Mouse (Mus musculus) c-Kit-positive CD71-positive TER-119-negative erythroid progenitor cells, embryonic 14.5 days (primary cell): ENCODE data around the gene Sema4a.
A peak's percentile ranks its signal among the peaks of the same experiment; 100 is the strongest.

Source experiments
- DNase-seq: peaks from one replicate; pipeline ENCODE4 v3.0.0-alpha.2; 2013; ENCODE audit warnings: low read depth

Gene Sema4a

DNA sequence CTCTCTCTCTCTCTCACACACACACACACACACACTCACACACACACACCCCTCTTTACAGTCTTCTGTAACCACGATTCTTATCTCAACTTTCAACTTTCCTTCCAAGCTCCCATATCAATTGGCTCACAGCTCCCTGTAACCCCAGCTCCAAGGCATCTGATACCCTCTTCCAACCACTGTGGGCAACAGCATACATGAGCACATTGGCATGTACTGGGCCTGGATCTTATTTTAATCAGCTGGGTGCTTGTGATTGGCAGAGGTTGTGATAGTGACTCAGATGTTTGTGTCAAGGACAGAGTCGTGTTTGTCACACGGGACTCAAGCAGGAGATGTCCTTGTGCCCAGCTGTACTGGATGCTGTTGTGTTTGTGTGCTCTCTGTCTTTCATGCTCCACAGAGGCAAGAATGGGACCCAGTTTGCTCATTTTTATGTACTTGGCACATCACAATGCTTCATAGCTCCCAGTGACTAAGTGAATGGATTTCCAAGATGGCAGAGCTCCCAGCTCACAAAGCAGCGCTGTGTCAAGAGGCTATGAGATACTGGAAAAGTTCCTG is 33.6 kb downstream of the Sema4a start:
- DNase-seq = no peak

DNA sequence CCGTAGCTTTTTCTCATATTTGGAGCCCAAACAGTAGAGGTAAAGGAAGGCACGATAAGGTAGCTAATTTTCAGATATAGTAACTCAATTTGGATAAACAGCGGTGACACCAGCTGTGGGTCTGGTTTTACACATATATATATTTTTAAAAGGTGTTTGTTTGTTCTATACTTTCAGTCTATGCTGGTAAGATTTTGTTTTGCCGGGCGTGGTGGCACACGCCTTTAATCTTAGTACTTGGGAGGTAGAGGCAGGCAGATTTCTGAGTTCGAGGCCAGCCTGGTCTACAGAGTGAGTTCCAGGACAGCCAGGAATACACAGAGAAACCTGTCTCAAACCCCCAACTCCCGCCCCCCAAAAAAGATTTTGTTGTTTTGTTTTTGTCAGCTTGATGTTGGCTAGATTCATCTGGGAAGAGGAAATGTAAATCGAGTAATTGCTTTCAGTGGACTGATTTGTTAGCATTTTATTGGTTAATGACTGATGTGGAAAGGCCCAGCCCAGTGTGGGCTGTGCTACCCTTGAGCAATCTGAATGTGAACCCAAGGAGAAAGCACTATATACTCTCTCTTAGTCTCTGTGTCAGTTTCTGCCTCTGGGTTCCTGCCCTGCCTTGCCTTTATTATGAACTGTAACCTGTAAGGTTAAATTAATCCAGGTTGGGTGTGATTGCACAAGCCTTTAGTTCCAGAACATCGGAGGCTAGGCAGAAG is 35.1 kb downstream of the Sema4a start:
- DNase-seq = no peak

DNA sequence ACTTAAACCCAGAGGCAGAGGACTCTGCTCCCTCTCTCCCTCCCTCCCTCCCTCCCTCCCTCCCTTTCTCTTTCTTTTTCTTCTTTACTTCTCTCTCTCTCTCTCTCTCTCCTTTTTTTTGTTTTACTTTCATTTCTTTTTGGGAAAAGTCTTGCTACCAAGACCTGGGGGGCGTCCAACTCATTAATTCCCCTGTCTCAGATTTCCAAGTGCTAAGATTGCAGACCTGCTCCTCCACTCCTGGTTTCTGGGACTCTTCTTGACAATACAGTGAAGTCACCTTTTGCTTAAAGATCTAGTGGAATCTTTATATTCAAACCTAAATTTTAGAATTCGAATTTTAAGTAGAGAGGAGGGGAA is 35.7 kb downstream of the Sema4a start:
- DNase-seq = no peak

DNA sequence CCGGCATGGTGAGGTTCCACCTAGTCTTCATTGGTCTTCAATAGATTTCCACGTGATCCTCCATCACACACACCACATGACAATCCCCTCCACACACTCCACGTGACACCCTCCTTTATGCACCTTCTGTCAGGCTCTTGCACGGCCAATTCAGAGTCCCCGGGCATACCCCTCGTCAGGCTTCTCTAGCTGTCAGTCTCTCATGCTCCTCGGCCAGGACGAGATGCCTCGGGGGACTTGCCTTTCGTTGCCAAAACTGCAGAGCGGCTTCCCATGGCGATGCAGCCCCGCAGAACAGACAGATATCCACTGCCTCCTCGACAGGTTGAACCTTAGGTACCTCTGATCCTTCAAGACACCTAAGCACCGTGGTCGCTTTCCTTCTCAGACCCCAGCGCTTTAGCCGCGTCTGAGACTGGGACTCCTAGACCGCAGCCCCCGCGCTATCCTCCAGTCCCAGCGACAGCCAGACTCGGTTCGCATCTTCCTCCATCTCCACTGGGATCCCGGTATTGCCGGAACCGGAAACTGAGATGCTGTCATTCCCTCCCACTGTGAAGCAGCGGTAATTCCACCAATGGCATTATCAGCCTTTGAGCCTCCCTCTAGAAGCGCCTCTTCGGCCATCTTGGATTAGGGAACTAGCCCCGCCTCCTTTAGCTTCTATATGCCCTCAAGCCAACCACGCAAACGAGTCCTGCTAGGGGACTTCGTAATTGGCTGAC is 36.2 kb downstream of the Sema4a start, which contains the start of gene Slc25a44:
Slc25a44 (minus strand) TSS at position 535 of the 725 bp plus-strand sequence.
- peak; percentile 100 for DNase-seq

DNA sequence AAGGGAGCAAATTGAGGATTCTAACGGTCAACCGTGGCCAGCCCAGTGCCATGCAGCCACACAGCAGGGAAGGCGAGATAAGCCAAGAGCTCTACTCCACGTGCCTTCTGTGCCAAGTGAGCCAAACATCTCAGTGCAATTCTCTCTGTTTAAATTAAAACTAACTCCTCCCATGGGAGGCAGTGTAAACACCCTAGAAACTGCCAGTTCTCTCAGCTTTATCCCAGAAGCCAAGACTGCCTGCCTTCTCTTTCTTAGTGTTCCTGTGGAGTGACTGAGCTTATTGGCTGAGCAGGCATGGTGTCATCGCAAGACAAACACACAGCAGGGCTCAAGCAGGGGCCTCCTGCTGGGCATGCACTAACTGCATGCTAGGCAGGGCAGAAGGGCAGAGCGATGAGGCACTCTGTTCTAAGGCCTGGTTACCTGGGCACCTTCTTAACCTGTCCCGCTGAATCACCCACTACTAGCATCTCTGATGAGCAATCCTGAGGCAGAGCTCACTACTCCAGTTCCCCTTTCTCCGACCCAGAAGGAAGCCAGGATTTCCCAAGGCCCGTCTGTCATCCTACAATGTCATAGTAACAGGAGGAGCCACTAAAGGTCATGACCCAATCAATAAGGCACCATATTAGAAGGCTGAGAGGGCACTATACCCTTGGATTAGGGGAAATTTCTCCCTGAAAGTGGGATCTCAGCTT is 38.8 kb downstream of the Sema4a start:
- DNase-seq = no peak

DNA sequence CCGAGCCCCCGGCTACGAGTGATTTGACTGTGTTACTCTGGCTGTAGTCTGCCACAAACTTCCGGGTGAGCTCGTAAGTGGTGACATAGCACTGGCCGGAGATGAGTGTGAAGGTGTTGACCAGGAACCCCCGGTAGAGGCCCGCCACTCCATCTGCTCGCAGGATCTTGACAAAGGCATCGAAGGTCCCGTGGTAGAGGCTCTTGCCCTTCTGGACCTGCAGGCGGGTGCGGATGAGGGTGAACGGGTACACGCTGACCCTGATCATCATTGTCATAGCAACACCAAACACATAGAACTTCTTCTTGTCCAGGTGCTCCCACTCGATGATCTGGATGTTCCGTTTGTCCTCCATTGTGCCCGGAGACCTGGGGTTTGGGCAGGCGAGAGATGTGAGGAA is 40.2 kb downstream of the Sema4a start:
- DNase-seq = no peak

DNA sequence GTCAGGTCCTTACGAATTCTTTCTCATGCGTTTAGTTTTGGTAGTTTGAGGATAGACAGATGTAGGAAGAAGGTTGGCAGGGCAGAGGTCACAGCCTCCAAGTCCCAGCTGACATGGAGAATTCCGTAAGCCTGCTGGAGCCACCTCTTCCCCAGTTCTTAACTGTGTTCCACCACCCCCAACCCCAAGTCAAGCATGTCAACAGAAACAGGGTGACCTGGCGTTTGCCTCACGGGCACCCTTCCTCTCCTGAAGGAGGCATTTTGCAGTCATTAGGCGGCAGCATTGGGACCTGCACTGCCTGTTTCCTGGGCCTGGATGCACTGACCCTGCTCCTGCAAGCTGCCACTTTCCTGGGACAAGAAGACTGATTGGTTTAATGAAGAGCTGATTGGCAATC is 43.0 kb downstream of the Sema4a start:
- DNase-seq = no peak

DNA sequence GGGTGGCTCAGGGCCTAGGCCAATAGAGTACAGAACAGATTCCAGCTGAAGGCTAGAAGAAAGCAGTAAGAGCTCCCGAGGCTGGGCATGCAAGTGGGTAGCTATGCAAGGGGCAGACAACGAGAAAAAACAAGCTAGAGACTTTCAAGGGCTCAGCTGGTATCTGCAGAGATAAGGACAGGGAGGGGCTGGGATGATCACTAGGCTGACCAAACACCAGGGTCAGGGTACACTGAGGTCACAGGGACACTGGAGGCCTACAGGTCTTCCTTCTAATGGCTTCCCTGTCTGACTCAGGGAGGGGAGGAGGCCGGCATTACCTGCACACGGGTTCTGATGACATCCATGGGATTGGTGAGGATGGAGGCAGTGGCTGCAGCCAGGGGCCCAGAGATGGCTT is 45.3 kb downstream of the Sema4a start:
- DNase-seq = no peak

DNA sequence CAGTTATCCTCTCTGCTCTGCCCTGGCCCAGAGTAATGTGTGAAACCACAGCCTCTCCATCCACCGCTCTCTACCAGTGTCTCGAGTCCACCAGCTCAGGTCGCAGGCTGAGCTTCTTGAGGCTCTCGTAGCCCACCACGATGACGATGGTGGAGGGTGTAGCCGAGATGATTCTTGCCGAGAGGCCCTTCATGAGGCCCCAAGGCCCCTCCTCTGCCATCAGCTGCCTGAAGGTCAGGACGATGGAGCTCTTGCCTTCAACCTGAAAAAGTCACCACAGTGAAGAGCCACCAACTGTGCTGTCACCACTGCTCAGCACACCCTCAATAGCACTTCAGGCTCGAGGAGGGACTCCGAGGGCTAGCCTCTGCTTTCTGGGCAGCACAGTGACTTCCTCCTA is 48.3 kb downstream of the Sema4a start:
- DNase-seq = no peak

DNA sequence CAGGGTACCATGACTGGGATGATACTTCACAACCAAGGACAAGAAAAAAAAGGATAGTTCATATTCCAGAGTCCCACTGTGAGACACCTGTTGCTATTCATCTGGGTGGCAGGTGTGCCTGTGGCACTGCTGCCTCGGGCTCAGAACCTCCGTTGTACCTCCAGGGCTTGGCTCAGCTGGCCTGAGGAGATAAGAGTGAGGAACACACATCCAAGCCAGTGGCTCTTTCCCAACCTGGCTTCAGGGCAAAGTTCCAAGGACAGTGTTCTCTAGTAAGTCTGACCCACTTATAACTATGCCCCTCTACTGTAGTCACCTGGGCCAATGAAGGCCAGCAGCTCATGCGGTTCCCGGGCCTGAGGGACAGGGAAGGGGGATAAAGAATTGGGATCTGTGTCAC is 49.3 kb downstream of the Sema4a start:
- no peak for DNase-seq

DNA sequence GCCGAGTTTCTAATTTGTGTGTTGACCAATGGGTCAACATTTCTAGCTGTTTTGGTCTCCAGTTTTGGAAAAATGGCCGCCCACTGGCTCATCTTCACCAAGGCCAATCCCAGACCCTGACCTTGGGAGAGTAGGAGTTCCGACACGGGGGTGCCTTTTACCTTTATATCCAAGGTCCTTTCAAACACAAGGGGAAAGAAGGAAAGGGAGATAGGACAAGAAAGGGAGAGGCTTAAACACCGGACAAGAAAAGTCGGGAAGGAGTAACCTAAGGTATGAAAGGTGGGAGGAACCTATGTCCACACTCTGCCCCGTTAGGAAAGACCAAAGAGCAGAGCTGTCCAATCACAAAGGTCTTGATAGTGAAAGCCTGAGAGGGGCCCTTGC is 50.3 kb downstream of the Sema4a start:
- no peak for DNase-seq

DNA sequence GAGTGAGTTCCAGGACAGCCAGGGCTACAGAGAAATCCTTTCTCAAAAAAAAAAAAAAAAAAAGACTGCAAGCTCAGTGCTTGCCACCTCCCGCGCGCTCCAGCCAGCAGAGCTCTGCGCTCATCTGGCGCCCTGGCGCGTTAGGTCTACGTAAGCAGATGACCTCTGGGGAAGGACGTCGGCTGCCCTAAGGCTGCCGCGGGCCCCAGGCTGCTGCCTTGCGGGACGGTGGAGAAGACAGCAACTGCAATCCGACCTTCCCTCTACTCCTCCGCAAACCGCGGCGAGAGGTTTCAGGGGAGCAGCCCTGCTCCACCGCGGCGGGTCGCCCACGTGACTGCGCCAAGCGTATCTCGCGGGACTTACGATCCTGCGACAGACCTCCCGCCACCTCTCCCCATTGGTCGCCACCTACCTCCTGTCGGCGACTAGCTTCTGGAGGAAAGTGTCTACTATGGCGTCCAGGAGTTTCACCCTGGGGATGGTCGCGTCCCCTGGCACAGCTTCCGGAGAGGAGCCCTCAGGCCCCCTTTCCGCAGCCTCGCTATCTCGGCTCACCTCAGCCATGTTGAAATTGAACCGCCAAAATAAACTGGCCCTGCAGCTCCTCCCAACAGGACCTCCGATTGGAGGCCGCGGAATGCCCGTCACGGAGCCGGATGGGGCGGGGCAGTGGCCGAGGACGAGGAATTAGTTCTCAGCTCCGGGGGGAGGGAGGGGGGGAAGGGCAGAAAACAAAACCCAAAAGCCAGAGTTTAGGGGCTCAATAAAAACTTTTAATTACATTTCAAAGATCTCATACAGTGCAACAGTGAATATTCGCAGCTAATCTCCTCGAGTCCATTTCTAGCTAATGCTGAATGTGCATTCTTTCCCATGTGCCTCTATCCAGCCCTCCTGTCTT is 51.0 kb downstream of the Sema4a start, which contains the start of gene Pmf1:
Pmf1 (minus strand) TSS at position 591 of the 904 bp plus-strand sequence.
- peak; percentile 86 for DNase-seq

DNA sequence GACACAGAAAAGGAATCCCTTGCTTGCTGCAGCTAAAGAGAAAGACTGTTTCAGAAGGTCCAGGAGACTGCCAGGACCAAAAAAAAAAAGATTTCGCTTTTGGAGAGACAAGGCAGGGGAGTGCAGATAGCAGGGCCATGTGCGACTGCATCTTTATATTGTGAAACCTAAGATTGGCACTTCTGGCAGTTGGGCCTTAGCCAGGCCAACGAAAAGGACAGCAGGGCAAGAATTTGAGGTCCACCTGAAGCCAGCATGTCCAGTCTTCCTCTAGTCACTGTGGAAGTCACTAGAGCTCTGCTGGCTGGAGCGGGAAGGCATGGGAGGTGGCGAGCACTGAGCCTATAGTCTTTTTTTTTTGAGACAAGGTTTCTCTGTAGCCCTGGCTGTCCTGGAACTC is 52.0 kb downstream of the Sema4a start:
- DNase-seq = no peak

DNA sequence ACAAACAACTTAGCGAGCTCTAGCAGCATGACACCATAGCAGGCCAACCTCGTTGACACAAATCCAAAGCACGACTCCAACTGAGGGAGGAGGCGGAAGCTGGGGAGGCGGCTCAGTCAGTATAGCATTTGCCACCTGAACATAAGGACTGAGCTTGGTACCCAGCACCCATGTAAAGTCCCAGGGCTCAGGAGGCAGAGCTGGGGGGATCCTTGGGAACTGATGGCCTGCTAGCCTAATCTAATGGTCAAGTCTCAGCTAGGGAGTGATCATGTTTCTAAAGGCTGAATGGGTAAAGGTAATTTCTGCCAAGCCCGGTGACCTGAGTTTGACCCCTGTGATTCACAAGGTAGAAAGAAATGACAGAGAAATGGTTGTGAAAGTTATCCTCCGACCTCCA is 53.5 kb downstream of the Sema4a start:
- DNase-seq = no peak

DNA sequence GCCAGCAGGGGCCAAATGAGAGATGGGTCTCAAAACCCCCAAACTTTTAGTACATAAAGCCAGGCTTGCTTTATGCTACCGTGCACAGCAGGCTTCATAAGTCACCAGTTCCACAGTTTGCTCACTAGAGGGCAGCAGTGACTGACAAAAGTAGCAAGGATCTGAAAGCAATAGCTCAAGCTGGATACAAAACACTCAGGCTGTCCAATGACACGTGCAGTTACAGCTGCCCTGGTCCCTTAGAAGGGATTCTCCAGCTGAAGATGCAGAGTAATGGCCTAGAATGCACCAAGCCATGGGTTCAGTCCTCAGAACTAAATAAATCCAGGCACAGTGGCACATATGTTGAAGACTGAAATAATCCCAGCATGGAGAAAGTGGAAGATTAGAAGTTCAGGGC is 53.9 kb downstream of the Sema4a start:
- DNase-seq = peak; percentile 71

DNA sequence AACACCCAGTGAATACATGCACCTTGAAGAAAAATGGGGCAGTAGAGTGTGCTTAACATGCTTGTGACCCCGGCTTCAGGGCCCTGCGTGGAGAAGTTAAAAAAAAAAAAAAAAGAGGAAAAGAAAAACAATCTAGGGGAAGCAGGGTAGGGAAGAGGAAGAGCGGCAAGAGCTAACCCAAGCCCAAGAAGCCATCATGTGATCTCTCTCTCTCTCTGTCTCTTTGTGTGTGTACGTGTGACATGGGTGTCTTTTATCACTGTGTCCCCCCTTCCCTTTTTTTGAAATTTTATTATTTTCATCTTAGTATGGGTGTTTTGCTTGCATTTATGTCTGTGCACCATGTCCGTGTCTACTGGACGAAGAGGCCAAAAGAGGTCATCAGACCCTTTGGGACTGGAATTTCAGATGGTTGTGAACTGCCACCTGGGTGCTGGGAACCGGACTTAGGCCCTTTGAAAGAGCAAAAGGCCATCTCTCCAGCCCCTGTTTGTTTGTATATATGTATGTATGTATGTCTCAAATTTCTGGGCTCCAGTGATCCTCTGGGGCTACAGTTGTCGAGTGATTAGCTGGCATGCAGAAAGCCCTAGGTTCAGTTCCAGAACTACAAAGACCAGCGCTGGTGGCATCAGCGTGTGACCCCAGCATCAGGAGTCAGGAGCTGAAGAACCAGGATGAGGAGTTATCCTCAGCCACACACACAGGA is 57.3 kb downstream of the Sema4a start:
- DNase-seq = no peak

DNA sequence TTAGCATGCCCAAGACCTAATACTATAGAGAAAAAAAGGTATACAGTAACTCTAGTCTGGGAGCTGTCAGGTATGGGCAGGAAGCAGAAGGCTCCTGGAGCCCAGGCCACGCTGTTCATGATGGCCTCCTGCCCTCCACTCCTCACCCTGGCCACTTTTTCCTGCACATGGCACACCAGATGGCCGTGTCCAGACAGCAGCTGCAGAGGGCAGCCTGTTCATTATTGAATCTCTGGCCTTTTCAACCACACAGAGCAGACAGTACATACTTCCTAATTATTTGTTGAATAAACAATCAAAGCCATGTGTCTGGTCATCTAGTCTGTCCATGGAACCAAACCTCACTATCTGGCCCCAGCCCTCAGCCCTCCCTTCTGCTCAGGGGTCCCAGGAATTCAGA is 62.3 kb downstream of the Sema4a start:
- DNase-seq = no peak

DNA sequence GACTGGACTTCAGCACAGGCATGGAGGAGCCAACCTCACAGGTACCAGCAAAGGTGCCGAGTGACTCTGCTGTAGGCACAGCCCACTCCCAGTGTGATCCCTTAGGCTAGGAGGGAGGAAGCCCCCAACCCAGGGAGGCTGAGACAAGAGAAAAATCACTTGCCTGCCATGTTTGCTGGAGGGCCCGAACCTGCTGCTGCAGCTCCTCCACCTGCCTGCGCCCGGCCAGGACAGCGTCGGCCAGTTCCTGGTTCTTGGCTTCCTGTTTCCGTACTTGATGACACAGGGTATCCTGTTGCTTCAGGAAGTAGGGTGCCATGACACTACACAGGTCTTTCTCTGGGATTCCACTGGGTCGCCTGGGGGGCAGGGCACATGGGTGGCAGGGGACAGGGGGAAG is 65.2 kb downstream of the Sema4a start:
- no peak for DNase-seq

DNA sequence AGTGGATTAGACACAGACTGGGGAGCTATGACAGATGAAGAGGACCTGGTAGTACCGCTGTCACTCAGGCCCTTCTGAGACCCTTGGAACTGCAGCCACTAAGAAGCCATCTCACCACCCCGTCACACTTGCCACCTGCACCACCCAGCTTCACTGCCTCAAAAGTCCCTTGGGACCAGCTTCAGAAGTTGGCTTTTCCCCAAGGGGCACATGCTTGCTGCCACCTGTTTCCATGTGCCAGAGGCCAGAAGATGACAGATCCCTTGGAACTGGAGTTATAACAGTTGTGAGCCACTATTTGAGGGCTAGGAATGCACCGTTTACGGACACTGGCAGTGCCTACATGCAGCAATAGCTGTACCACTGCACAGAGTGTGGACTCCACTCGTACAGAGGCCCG is 65.7 kb downstream of the Sema4a start:
- no peak for DNase-seq

DNA sequence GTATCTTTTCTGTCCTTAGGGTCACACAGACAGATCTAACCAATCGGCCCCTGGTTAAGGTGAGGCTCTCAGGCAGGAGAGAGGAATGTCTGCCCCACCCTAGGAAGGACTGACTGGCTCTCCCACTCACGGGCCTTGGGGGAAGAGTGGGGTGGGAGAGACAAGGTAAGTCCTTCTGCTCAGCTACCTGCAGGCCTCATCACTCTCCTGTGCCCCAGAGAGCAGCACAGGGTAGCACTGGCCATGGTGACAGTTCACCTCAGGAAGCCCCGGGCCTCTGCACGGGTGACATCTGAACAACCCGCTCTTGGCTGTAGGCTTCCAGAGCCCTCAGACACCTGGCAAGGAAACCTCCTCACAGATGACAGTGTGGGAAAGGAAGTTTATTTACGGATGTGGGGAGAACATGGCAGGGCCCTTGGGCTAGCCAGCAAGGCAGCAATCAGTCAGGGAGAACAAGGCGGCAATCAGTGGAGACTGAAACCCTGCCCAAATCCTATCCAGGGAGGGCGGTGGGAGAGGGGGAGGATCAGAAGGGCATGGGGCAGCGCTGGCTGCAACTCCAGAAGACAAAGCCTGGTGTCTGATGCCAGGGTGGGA is 67.1 kb downstream of the Sema4a start:
- no peak for DNase-seq
